Mouse (Mus musculus) liver, postnatal 0 days (tissue): Measurements from ENCODE around the gene Spty2d1. TPM values are rescaled to one million over a fixed set of nuclear protein-coding genes. Genes with fewer than 3 reads are reported as not detected.

Experiments
- ATAC-seq: fragments of 200-750 bp; cut with Nextera tagmentation; 2 replicates; pipeline ENCODE4 v1.8.0; 2017; ENCODE audit warnings: mild to moderate bottlenecking, moderate library complexity
- DNase-seq: peaks from one replicate; pipeline ENCODE4 v3.0.0-alpha.2; 2016
- H3K27ac ChIP-seq: fragments of 300-500 bp; sonication (generic); 2 replicates; pipeline ENCODE4 v1.5.1; 2014; ENCODE audit warnings: antibody characterized with exemption, moderate library complexity, mild to moderate bottlenecking, low read depth
- H3K27me3 ChIP-seq: fragments of 300-500 bp; sonication (generic); 2 replicates; pipeline ENCODE4 v1.6.1; 2014; ENCODE audit warnings: low read length, control low read depth, mixed read lengths; ENCODE audit not compliant: insufficient read depth
- H3K36me3 ChIP-seq: fragments of 300-500 bp; sonication (generic); replicated peaks from 2 replicates; pipeline ENCODE4 v1.6.1; 2014; ENCODE audit warnings: mild to moderate bottlenecking, control low read depth, low read length, moderate library complexity, mixed read lengths; ENCODE audit not compliant: insufficient read depth
- H3K4me1 ChIP-seq: fragments of 300-500 bp; sonication (generic); 2 replicates; pipeline ENCODE4 v1.6.1; 2014; ENCODE audit warnings: antibody characterized with exemption, mild to moderate bottlenecking, control low read depth; ENCODE audit not compliant: insufficient read depth
- H3K4me2 ChIP-seq: fragments of 300-500 bp; sonication (generic); 2 replicates; pipeline ENCODE4 v1.6.1; 2014; ENCODE audit warnings: low read depth, mild to moderate bottlenecking, low read length, moderate library complexity, mixed read lengths
- H3K4me3 ChIP-seq: fragments of 300-500 bp; sonication (generic); 2 replicates; pipeline ENCODE4 v1.5.1; 2014; ENCODE audit warnings: low read depth, low read length
- H3K9ac ChIP-seq: fragments of 300-500 bp; sonication (generic); replicated peaks from 2 replicates; pipeline ENCODE4 v1.6.1; 2014; ENCODE audit warnings: mild to moderate bottlenecking, moderate library complexity
- H3K9me3 ChIP-seq: fragments of 300-500 bp; sonication (generic); 2 replicates; pipeline ENCODE4 v1.6.1; 2016; ENCODE audit warnings: mild to moderate bottlenecking, control low read depth, low read length, mixed read lengths
- CTCF ChIP-seq: sonication (generic); IDR thresholded peaks from 2 replicates; pipeline ENCODE4 v1.5.1; 2016; ENCODE audit warnings: antibody characterized with exemption, low read depth
- EP300 ChIP-seq: IDR thresholded peaks from 2 replicates; pipeline ENCODE4 v1.6.1; 2016; ENCODE audit warnings: antibody characterized with exemption, low read depth, mild to moderate bottlenecking
- WGBS: fragments of 180-500 bp; shearing (Covaris S2); extraction: QIAGEN DNeasy Blood & Tissue Kit; methylation state at CpG from one replicate; pipeline ENCODE4 v1.1.7; 2014; ENCODE audit not compliant: insufficient replicate concordance; 5-methylcytosine and 5-hydroxymethylcytosine counted together
- polyA plus RNA-seq: library from polyadenylated mRNA; unstranded; fragments of >200 nt; fragmentation: Nextera tagmentation; extraction: Ambion mirVana; gene quantifications from 2 replicates; pipeline ENCODE4 v1.2.1, GENCODE M21; 2015

Spty2d1 gene
- polyA plus RNA-seq, 1 experiment from 2014 or later, result 6.4 TPM

DNA sequence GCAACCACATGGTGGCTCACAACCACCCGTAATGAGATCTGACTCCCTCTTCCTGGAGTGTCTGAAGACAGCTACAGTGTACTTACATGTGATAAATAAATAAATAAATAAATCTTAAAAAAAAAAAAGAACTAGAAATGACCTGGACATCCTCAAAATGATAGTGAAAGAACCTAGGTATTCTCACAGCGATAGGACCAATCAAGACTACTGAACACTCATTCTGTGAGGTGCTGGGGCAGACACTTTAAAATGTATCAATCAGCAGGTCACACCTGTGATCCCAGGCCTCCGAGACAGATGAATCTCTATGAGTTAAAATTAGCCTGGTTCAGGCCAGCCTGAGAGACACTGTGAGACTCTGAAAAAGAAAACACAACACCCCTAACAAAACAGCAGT, 8.4 kb upstream of the Spty2d1 start:
- Histone ChIP-seq H3K4me1 (peaks cover 24% of the 10 kb centered on the region), H3K27ac (no peak overlapping the region), H3K4me2 (no peak overlapping the region), H3K27me3 (0 out of 2 replicates have a peak, but pooled peaks cover 3% of the 10 kb centered on the region), H3K9me3 (no peaks in the 10 kb centered on the region), H3K9ac (no peak overlapping the region), H3K36me3 (no peaks in the 10 kb centered on the region), H3K4me3 (no peak overlapping the region)
- no peak for ATAC-seq
- DNase-seq, result no peak
- WGBS, result 72% methylated on average over 3 of the region's 3 CpGs
- TF ChIP-seq CTCF (no peak), EP300 (no peak)

DNA sequence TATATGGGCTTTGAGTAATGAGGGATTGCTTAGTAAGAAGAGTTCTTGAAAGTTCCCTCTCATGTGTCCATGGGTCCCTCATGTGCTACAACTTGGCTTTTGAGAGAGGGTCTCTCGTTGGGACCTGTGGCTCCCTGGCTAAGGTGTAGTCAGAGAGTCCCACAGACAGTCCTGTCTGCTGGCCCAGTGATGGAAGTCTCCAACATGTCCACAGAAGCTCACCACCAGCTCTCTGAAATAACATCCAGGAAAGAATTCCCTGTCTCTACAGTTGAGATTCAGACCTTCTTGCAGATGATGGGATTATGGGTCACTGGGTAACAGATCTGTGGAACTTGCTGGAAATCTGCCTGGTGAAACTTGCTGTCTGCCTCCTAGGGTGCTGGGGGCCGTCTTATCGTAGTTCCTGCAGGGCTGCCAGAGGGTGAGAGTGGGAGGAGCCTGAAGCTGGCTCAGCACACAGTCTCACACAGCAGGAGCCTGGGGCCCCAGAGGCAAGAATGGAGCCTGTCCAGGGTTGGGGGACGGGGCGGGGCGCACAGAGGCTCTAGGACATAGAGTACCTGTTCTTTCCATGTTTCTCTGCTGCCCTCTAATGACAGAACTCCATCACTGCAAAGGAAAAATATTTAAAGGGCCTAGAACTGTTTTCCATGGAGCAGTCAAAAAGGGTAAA, 7.3 kb upstream of the Spty2d1 start:
- peaks cover 24% of the 10 kb centered on the region for H3K4me1 ChIP-seq
- H3K4me3 ChIP-seq, result no peak overlapping the region
- 7% methylated on average over 6 of the region's 6 CpGs for WGBS
- peak overlapping the region; percentile 1; the same call in 1 of the 2 replicates for H3K9ac ChIP-seq
- ATAC-seq (peak; percentile 96), DNase-seq (peak; percentile 89)
- H3K4me2 ChIP-seq, result peak overlapping the region; percentile 62
- peak overlapping the region; percentile 84 for H3K27ac ChIP-seq
- no peaks in the 10 kb centered on the region for H3K36me3 ChIP-seq
- TF ChIP-seq CTCF (peak; percentile 86), EP300 (peak; percentile 69)
- H3K9me3 ChIP-seq, result no peaks in the 10 kb centered on the region
- no peaks in the 10 kb centered on the region for H3K27me3 ChIP-seq

DNA sequence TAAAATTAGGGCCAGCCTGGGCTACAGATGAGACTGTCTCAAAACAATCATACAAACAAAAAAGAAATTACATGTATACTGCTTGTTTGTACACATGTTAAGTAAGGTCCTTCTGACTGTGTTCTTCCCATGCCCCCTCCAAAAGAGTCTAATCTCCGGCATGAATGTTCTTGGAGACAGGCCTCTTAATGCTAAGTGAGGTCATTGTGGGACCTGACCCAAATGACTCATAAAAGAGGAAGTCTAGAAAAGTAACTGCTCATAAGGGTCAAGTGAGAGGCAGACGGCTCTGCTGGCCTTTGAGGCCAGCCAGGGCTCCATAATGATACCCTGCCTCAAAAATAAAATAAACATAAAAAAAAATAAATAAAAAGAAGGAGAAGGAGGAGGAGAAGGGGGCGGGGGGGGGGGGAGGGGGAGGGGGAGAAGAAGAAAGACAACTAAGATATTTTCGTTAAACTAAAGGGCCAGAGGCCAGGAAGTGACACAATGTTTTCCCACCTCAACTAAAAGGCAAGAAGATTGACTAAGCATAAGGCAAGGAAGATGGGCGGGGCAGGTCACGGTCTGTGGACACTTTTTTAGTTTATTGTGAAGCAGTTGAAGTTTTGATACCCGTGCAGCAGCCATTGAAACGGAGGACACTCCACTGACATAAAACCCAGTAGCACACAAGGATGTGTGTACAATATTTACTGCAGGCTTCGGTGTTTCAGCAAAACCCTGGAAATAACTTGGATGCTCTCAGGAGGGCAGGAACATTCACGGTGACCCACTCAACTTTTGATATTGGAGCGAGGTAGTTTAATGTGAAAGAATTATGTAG, 6.6 kb upstream of the Spty2d1 start:
- Histone ChIP-seq H3K27me3 (no peaks in the 10 kb centered on the region), H3K4me1 (peaks cover 29% of the 10 kb centered on the region), H3K4me2 (peak overlapping the region; percentile 62), H3K9me3 (no peaks in the 10 kb centered on the region), H3K4me3 (no peak overlapping the region), H3K36me3 (no peaks in the 10 kb centered on the region), H3K27ac (peak overlapping the region; percentile 84), H3K9ac (0 out of 2 replicates have a peak overlapping the region, but pooled peaks have one; percentile 1)
- ATAC-seq, result 0 out of 2 replicates have a peak, but pooled peaks have one; percentile 2
- DNase-seq, result peak; percentile 37
- TF ChIP-seq EP300 (no peak), CTCF (no peak)
- WGBS, result 40% methylated on average over 10 of the region's 11 CpGs

DNA sequence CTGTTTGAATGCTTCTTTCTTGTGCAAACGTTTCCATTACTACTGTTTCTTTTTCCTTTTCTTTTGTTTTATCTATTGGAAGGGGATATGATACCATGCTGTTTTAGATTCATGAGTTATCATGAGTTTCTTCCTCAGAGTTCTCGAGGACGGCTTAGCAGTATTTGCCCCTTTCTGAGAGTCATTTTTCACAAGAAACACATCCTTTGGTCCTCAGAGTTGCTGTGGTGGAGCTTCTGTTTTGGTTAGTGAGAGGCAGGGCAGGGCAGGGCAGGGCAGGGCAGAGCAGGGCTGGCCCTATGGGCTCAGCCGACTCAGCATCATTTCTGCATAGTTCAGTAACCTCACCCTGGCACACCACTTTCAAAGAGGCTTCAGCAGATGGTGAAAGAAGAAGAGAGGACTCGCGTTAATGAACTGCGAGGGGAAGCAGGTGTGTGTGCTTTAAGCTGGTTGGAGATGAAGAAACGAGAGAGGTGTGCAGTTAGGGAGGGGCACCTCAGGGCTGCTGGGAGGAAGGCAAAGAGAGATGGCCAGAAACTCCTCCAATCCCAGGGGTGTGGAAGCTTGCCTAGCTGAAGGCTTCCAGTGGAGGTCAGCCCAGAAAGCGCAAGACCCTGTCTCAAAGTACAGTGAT, 5.0 kb upstream of the Spty2d1 start:
- WGBS, result 31% methylated on average over 9 of the region's 9 CpGs
- DNase-seq (no peak), ATAC-seq (no peak)
- no peaks in the 10 kb centered on the region for H3K9me3 ChIP-seq
- H3K27me3 ChIP-seq, result no peaks in the 10 kb centered on the region
- TF ChIP-seq EP300 (no peak), CTCF (no peak)
- no peak overlapping the region for H3K4me3 ChIP-seq
- peak overlapping the region; percentile 43 for H3K4me2 ChIP-seq
- H3K4me1 ChIP-seq, result peaks cover 38% of the 10 kb centered on the region
- H3K9ac ChIP-seq, result 0 out of 2 replicates have a peak overlapping the region, but pooled peaks have one; percentile 28
- no peaks in the 10 kb centered on the region for H3K36me3 ChIP-seq
- peak overlapping the region; percentile 60 for H3K27ac ChIP-seq

DNA sequence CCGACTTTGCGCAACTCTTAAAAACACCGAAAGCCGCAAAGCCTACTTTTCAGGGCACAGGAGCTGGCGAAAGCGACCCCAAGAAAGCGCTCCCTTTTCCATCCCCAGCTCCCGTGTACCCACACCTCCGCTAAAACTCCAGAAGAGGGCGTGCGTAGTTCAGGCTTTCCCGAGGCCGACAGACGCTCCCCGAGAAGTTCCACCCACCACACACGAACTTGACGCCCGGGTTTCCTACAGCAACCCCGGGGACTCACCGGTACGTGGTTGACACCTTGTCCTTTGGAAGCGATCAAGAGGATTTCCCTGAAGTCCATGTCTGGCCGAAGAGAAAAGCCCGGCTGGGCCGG, 418 bp downstream of the Spty2d1 start:
- H3K27me3 ChIP-seq, result no peaks in the 10 kb centered on the region
- peak overlapping the region; percentile 98 for H3K27ac ChIP-seq
- peaks cover 26% of the 10 kb centered on the region for H3K4me1 ChIP-seq
- TF ChIP-seq CTCF (peak; percentile 78), EP300 (no peak)
- under 1% methylated on average over 25 of the region's 25 CpGs for WGBS
- DNase-seq (no peak), ATAC-seq (peak; percentile 69)
- H3K36me3 ChIP-seq, result no peaks in the 10 kb centered on the region
- peak overlapping the region; percentile 88 for H3K4me2 ChIP-seq
- H3K9me3 ChIP-seq, result no peaks in the 10 kb centered on the region
- H3K4me3 ChIP-seq, result peak overlapping the region; percentile 79
- peak overlapping the region; percentile 81 for H3K9ac ChIP-seq
